Comparison of ENCODE assay signal across 10 mouse cellular contexts in the genomic region with DNA sequence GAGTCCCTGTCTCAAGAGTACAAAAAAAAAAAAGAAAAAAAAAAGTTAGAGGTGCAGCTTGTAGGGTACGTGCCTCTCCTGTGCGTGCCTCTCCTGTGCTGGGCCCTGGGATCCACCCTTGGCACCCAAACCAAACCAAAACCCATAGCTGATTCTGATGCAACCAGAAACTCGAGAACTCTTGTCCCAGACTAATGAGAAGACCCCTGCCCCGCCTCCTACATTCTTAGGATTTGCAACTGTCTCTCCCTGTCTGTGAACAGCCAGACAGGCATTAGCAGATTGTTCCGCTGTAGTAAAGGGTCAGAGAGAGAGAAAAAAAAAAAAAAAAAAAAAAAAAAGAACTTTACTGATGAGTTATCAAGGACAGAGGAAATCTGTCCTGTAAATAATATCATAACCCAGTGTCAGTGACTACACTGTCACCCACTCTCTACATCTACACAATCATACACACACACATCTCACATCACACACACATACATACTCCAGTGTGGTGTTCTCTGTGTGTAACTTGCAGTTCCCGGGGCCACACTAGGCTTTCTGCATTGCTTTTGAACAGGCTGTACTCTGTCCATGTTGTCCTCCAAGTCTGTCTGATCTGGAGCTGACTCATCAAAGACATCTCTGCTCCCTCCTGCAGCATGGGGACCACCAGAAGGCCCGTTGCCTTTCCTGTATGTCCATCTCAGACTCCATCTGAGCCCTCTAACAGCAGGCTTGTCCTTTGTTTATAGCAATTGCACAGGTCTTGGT. TPM values are rescaled to one million over a fixed set of nuclear protein-coding genes. Genes with fewer than 3 reads are reported as not detected.
DNase-seq lines count a peak whose midpoint lies in the region; ATAC-seq and TF ChIP-seq lines count a peak whose summit lies in the region.
"Had no signal": no experiment of that assay in that cellular context is flagged by ENCODE, and none has a peak within 500 bp of the region (broad histone marks: within the 10 kb centered on the region; RNA-seq: fewer than 3 reads in every experiment).

No protein-coding gene starts in this region.

- WGBS in midbrain, embryonic 10.5 days: 9% methylated on average over 7 of the region's 7 CpGs
- WGBS in midbrain, postnatal 0 days: 18% methylated on average over 7 of the region's 7 CpGs
- WGBS in liver, embryonic 13.5 days (ENCODE audit: insufficient replicate concordance): 42% methylated on average over 7 of the region's 7 CpGs
- WGBS in cerebellum, adult 2 months: 54% methylated on average over 7 of the region's 7 CpGs

- no peak overlapping the region for H3K9ac ChIP-seq in midbrain, postnatal 0 days (replicated peaks; ENCODE audit: low read length, poor library complexity, severe bottlenecking)
- peak overlapping the region; percentile 26; the same call in 1 of the 2 replicates for H3K9ac ChIP-seq in liver, embryonic 13.5 days

- no peak for ATAC-seq in midbrain, postnatal 0 days (ENCODE audit: low FRiP score)
- no peak for ATAC-seq in liver, embryonic 13.5 days (ENCODE audit: low read depth)

- H3K4me2 ChIP-seq in midbrain, postnatal 0 days (ENCODE audit: low read depth, low read length, poor library complexity, severe bottlenecking): no peak overlapping the region
- H3K4me2 ChIP-seq in liver, embryonic 13.5 days: no peak overlapping the region

- intact Hi-C loops in left cerebral cortex, postnatal 14 days (cut with DNase I): no loop called here

- peaks cover 67% of the 10 kb centered on the region for H3K4me1 ChIP-seq in midbrain, embryonic 10.5 days
- H3K4me1 ChIP-seq in midbrain, postnatal 0 days (ENCODE audit: insufficient read depth, low read length): peaks cover 22% of the 10 kb centered on the region
- H3K4me1 ChIP-seq in liver, embryonic 13.5 days (replicated peaks): peaks cover 25% of the 10 kb centered on the region
- peaks cover 4% of the 10 kb centered on the region for H3K4me1 ChIP-seq in cerebellum, adult 2 months (ENCODE audit: control insufficient read depth, insufficient read depth, low read length)

- no peaks in the 10 kb centered on the region for H3K9me3 ChIP-seq in midbrain, embryonic 10.5 days (replicated peaks)
- no peaks in the 10 kb centered on the region for H3K9me3 ChIP-seq in midbrain, postnatal 0 days (ENCODE audit: low read length)
- no peaks in the 10 kb centered on the region for H3K9me3 ChIP-seq in liver, embryonic 13.5 days (replicated peaks)

- DNase-seq in adrenal gland, adult 2 months: peak; percentile 27
- DNase-seq in adrenal gland, postnatal 4 days (ENCODE audit: low spot score in 2 of 2): no peak
- DNase-seq in midbrain, embryonic 10.5 days (ENCODE audit: low spot score): peak; percentile 65
- DNase-seq in midbrain, postnatal 0 days (ENCODE audit: low spot score): no peak
- no peak for DNase-seq in liver, embryonic 13.5 days
- DNase-seq in left cerebral cortex, postnatal 14 days (ENCODE audit: low spot score in 2 of 2): no peak
- DNase-seq in spleen, postnatal 10 days (ENCODE audit: low spot score in 2 of 2): no peak
- DNase-seq in cerebellum, adult 2 months: no peak
- DNase-seq: gastrocnemius, postnatal 14 days had no signal

- H3K27ac ChIP-seq in midbrain, embryonic 10.5 days (replicated peaks): peak overlapping the region; percentile 94
- H3K27ac ChIP-seq in midbrain, postnatal 0 days (ENCODE audit: low read depth, low read length): no peak overlapping the region
- peak overlapping the region; percentile 68 for H3K27ac ChIP-seq in liver, embryonic 13.5 days
- H3K27ac ChIP-seq in cerebellum, adult 2 months (ENCODE audit: insufficient read depth, low read length): no peak overlapping the region

- no peak for TF ChIP-seq POLR2A in cerebellum, adult 2 months (IDR thresholded peaks at IDR 0.05; ENCODE audit: borderline replicate concordance, insufficient read depth, low read length)

- H3K27me3 ChIP-seq in midbrain, embryonic 10.5 days (ENCODE audit: low read depth, poor library complexity, severe bottlenecking): no peaks in the 10 kb centered on the region
- H3K27me3 ChIP-seq in midbrain, postnatal 0 days (ENCODE audit: insufficient read depth, low read length): no peaks in the 10 kb centered on the region
- peaks cover 29% of the 10 kb centered on the region for H3K27me3 ChIP-seq in liver, embryonic 13.5 days
- no peaks in the 10 kb centered on the region for H3K27me3 ChIP-seq in cerebellum, adult 2 months (ENCODE audit: control insufficient read depth, insufficient read depth, low read length)

- H3K4me3 ChIP-seq in midbrain, embryonic 10.5 days: peak overlapping the region; percentile 39
- no peak overlapping the region for H3K4me3 ChIP-seq in midbrain, postnatal 0 days (ENCODE audit: low read depth, low read length)
- H3K4me3 ChIP-seq in liver, embryonic 13.5 days (replicated peaks): no peak overlapping the region
- no peak overlapping the region for H3K4me3 ChIP-seq in cerebellum, adult 2 months (replicated peaks; ENCODE audit: insufficient read depth, low read depth, low read length)

- H3K36me3 ChIP-seq in midbrain, embryonic 10.5 days: no peaks in the 10 kb centered on the region
- H3K36me3 ChIP-seq in midbrain, postnatal 0 days (ENCODE audit: insufficient read depth, low read length): no peaks in the 10 kb centered on the region
- H3K36me3 ChIP-seq in liver, embryonic 13.5 days: no peaks in the 10 kb centered on the region

- no peak for TF ChIP-seq CTCF in midbrain, postnatal 0 days (IDR thresholded peaks at IDR 0.05)
- no peak for TF ChIP-seq CTCF in cerebellum, adult 2 months (IDR thresholded peaks at IDR 0.05; ENCODE audit: borderline replicate concordance, insufficient read depth, low read depth, low read length)

RNA-seq across cellular contexts. Expression of a gene that starts 19.6 kb away (rescaled TPM):
- total RNA-seq in adrenal gland, adult 2 months (2021): 1 to 10 TPM; 6.4 to 9.5 TPM
- 14.3 and 16.2 TPM in 2 replicates for polyA plus RNA-seq in adrenal gland, adult 2 months (2012; rRNA removed)
- total RNA-seq in adrenal gland, postnatal 4 days (2021): 1 to 10 TPM; 6.9 to 7.6 TPM
- 2.2 and 2.6 TPM in 2 replicates for polyA plus RNA-seq in midbrain, embryonic 10.5 days (2016; fragmentation: Nextera tagmentation; extraction: Ambion mirVana)
- 0.49 and 5.5 TPM in 2 replicates for total RNA-seq in midbrain, postnatal 0 days (2014; rRNA removed)
- polyA plus RNA-seq in midbrain, postnatal 0 days (2015; fragmentation: Nextera tagmentation; extraction: Ambion mirVana): 12.6 and 15.5 TPM in 2 replicates
- polyA plus RNA-seq in liver, embryonic 13.5 days (2015; fragmentation: Nextera tagmentation; extraction: Ambion mirVana): 0.20 and 0.53 TPM in 2 replicates
- not detected for total RNA-seq in left cerebral cortex, postnatal 14 days (2021)
- 0.36 and 0.73 TPM in 2 replicates for polyA plus RNA-seq in cerebellum, adult 2 months (2012; rRNA removed)
- total RNA-seq: gastrocnemius, postnatal 14 days; neutrophil, adult 5-6 weeks had no signal

RNA-seq across cellular contexts. Expression of a gene that starts 35.6 kb away (rescaled TPM):
- 10 to 100 TPM; 46.9 to 53.0 TPM for total RNA-seq in adrenal gland, adult 2 months (2021)
- polyA plus RNA-seq in adrenal gland, adult 2 months (2012; rRNA removed): 6.5 and 7.7 TPM in 2 replicates
- 10 to 100 TPM; 58.6 to 59.5 TPM for total RNA-seq in adrenal gland, postnatal 4 days (2021)
- polyA plus RNA-seq in midbrain, embryonic 10.5 days (2016; fragmentation: Nextera tagmentation; extraction: Ambion mirVana): 66.1 and 76.5 TPM in 2 replicates
- 16.8 and 59.5 TPM in 2 replicates for total RNA-seq in midbrain, postnatal 0 days (2014; rRNA removed)
- 59.6 and 63.2 TPM in 2 replicates for polyA plus RNA-seq in midbrain, postnatal 0 days (2015; fragmentation: Nextera tagmentation; extraction: Ambion mirVana)
- polyA plus RNA-seq in liver, embryonic 13.5 days (2015; fragmentation: Nextera tagmentation; extraction: Ambion mirVana): 30.8 and 32.6 TPM in 2 replicates
- total RNA-seq in left cerebral cortex, postnatal 14 days (2021): 10 to 100 TPM; 30.9 to 36.5 TPM
- polyA plus RNA-seq in cerebellum, adult 2 months (2012; rRNA removed): 15.9 and 16.8 TPM in 2 replicates

RNA-seq across cellular contexts. Expression of a gene that starts 43.2 kb away (rescaled TPM):
- total RNA-seq in adrenal gland, adult 2 months (2021): 1 to 10 TPM; 5.1 to 8.5 TPM
- 8.4 and 9.4 TPM in 2 replicates for polyA plus RNA-seq in adrenal gland, adult 2 months (2012; rRNA removed)
- total RNA-seq in adrenal gland, postnatal 4 days (2021): 10 to 100 TPM; 25.0 to 31.1 TPM
- 52.1 and 52.8 TPM in 2 replicates for polyA plus RNA-seq in midbrain, embryonic 10.5 days (2016; fragmentation: Nextera tagmentation; extraction: Ambion mirVana)
- total RNA-seq in midbrain, postnatal 0 days (2014; rRNA removed): 27.7 and 52.2 TPM in 2 replicates
- 35.1 and 37.5 TPM in 2 replicates for polyA plus RNA-seq in midbrain, postnatal 0 days (2015; fragmentation: Nextera tagmentation; extraction: Ambion mirVana)
- polyA plus RNA-seq in liver, embryonic 13.5 days (2015; fragmentation: Nextera tagmentation; extraction: Ambion mirVana): 10.4 and 12.4 TPM in 2 replicates
- 10 to 100 TPM in 1 of 2 experiments, 1 to 10 TPM in 1; 9.4 to 10.1 TPM for total RNA-seq in left cerebral cortex, postnatal 14 days (2021)
- polyA plus RNA-seq in cerebellum, adult 2 months (2012; rRNA removed): 7.0 and 8.3 TPM in 2 replicates

Comparison
In these comparisons a context has a peak if more than half of its experiments do, and no peak if none do; other contexts are left out.
1. DNase-seq: peak in adrenal gland, adult 2 months (single experiment) and midbrain, embryonic 10.5 days (single experiment); none in adrenal gland, postnatal 4 days (0 of 2), midbrain, postnatal 0 days (single experiment), liver, embryonic 13.5 days (single experiment), left cerebral cortex, postnatal 14 days (0 of 2), spleen, postnatal 10 days (0 of 2) and cerebellum, adult 2 months (0 of 2).
2. H3K27ac ChIP-seq: peak in midbrain, embryonic 10.5 days (single experiment) and liver, embryonic 13.5 days (single experiment); none in midbrain, postnatal 0 days (single experiment) and cerebellum, adult 2 months (single experiment).